Mouse (Mus musculus) layer of hippocampus, postnatal 14 days (tissue): Measurements from ENCODE around the gene Tyw1. TPM values are rescaled to one million over a fixed set of nuclear protein-coding genes. Genes with fewer than 3 reads are reported as not detected.

Experiments
- DNase-seq, 2 experiments: peaks; one replicate each; pipeline ENCODE4 v3.0.0; 2021 to 2022; ENCODE audit warnings: low spot score in 2 of 2, mixed read lengths in 1 of 2
- total RNA-seq, 2 experiments: library from RNA; stranded (reverse); gene quantifications; 2 replicates each; pipeline ENCODE4 v1.2.3; 2021

Tyw1 gene
- total RNA-seq, 2 experiments from 2014 or later: 17.3 to 18.0 TPM

- DNase-seq: no peak
Measured at GRCm38 (mm10) chr5:130313488-130313887, 58.1 kb downstream of the Tyw1 start.

DNA sequence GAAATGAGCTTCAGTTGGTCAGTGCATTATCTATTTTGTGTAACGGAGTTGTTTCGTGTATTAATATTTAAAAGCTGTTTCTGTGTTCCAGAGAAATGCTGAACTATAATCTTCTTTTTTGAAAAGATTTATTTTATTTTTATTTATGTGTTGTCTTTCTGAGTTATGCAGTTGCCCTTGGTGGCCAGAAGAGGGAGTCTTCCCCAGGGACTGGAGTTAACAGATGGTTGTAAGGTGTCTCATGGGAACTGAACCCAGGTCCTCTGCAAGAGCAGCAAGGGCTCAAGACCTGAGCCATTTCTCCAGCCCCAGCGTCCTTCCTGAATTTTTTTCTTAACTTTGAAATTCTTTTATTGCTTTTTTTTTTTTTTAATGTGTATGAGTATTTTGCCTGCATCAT, 59.5 kb downstream of the Tyw1 start:
- DNase-seq: no peak

DNA sequence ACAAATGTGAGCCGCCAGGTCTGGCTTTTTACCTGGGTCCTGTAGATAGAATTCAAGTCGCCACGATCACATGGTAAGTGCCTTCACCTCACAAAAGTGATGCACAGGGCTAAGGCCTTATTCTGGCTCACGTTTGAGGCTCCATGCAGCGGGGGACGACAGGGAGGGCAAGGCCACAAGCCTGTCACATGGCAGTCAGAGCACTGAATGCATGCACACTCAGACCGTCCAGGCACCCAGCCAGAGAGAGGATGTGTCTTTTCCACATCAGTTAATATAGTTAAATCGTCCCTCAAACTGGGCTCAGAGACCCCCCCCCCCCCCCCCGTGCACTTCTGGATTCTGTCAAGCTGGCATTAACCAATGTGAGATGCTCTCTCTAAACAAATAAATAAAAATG, 60.9 kb downstream of the Tyw1 start:
- DNase-seq: no peak

DNA sequence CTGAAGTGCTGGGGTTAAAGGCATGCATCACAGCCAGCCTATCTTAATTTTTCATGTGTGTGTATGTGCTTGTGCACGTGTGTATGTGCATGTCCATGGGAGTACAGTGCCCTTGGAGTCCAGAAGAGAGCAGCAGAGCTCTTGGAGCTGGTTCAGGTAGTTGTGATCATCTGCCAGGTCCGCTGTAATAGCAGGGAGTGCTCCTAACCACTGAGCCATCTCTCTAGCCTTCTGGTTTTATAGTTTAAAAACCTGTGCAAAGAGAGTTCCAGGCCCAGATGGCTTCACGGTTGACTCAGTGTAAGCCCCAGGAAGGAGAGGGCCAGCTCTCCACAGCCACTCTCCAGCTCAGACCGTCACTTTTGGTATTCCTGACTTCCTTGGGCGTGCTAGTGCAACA, 64.4 kb downstream of the Tyw1 start:
- DNase-seq: no peak

GRCm38 (mm10) chr5:130320485-130320884, 65.1 kb downstream of the Tyw1 start:
- peak in 1 of 2 experiments; percentile 28 for DNase-seq

DNA sequence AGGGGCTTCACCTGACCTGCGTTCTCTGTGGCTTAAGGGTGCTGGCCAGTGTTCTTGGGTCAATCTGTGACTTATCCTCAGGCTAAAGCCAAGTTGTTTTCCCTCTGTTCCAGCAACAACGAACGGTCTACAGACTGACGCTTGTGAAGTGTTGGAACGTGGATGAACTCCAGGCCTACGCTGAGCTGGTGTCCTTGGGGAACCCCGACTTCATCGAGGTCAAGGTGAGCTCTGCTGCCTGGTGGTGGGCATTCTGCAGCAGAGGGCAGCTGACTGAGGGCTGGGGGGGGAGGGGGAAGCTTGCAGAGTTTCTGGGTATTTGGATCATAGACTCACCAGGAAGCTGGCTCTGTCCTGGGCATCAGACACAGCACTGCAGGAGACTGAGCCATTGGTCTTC, 70.1 kb downstream of the Tyw1 start:
- no peak for DNase-seq

DNA sequence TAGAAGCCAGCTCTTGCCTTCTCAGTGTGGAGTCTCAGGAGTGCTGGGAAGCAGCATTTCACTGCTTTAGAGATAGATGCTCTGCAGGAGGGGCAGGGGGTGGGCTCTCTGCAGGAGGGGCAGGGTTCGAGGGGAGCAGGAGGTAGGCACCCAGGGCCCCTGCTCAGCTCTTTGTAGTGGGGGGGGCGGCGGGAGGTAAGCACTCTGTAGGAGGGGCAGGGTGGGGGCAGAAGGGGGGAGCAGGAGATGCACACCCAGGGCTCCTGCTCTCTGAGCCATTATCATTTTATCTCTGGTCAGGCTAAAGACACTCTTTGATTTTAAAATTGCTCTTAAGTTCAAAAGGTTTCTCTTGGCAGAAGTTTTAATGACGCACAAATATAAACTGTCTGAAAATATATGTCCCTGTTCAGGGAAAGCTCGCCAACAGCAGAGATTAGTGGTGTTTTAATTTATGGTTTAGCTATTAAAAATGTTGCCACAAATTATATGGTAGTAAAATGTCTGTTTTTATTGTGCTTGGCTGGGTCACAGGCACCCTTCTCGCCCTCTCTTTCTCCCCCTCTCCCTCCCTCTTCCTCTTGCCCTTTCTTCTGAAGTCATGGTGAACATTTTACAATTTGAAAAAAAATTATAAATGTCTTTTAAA, 72.3 kb downstream of the Tyw1 start:
- no peak for DNase-seq

DNA sequence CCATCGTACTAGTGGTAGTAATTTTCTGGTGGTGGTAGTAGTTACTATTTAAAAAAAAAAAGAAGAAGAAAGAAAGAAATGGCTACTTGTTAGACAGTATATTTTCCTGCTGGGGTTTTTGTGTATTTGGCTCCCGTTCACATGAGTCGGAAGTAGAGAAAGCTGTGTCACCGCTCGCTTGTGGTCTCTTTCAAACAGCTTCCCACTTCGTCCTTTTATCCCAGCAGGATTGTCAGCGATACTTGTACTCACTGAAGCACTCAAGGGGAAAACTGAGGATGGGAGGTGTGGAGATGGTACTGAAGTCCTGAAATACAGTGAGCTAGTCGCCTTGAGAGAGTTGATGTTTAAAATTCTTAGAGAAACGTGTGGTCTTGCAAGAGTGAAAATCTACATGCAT, 72.9 kb downstream of the Tyw1 start:
- no peak for DNase-seq

DNA sequence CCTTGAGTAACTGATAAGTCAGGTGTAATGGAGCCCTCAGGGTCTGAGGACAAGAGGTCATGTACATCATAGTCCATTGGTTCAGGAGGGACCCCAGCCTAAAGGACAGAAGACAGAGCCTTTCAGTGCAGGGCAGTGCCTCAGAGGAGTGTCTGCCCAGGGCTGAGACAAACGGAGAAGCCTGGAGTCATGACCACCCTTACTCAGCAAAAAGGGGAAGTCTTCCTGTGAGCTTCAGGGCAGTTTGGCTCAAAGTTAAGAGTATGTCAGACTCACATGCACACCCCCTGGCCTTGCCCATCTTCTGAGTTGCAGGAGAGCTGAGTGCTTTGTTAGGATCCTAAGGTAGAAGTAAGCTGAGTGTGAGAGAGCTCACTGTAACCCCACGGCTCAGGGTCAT, 74.5 kb downstream of the Tyw1 start:
- no peak for DNase-seq

DNA sequence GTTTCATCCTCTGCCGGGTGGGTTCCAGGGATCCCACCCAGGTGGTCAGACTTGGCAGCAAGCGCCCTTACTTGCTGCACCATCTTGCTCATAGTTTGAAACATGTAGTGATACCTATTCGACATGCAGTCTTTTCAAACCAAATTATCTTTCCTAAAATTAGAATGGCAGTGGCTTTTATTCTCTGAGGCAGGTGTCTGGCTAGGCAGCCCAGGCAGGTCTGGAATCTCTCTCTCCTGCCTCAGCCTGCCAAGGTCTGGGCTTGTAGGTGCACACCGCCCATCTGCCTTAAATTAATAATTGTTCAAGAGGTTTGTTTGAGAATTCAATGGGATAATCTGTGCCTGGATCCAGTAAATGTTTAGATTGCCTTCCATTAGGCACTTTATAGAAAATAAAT, 75.4 kb downstream of the Tyw1 start:
- no peak for DNase-seq

DNA sequence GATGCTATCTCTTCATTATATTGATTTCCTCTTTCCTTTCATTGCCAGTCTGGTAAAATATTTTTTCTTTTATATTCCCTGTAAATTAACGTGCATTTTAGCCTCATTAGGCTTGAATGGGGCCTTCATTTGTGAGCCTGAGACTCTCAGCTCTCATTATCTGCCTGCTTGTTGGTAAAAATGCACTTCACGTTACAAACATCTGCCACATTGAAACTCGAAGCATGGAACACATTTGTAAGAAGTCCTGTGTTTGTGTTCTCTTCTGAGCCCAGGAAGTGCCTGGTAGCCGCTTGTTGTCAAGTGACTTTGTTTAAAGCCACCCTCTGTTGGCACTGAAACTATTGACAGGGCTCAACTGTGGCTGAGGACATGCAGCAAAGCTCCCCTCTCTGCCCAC, 75.8 kb downstream of the Tyw1 start:
- peak in 1 of 2 experiments; percentile 26 for DNase-seq

DNA sequence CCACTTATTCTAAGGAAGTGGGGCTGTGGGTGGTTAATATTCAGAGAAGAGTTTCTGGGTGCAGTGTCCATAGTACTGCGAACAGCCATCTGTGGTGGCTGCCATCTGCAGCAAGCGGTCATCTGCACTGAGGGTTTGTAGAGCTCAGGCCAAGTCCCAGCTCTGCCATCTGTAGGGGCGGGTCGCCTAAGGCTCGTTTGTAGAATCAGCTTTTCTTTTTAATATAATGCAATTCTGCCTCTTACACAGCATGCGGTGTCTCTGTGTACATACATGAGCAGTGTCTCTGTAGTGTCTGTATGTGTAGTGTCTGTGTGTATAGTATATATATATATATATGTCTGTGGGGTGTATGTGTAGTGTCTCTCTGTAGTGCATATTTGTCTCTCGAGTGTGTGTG, 78.1 kb downstream of the Tyw1 start:
- no peak for DNase-seq

DNA sequence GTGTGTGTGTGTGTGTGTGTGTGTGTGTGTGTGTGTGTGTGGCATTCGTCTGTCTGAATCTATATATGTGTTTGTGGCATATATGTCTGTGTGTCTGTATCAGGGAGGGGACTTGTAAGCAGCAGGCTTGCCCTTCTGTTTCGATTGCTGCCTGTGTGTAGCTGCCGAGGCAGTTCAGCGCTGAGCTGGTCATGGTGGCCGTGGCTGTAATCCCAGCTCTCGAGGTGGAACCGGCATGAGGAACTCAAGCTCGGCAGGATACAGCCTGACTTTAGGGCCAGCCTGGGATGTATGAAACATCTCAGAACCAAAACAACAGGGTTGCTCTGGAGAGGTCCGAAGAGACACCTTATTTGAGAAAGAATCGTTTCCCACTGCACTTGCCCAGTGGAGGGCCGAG, 78.6 kb downstream of the Tyw1 start:
- DNase-seq: no peak

- DNase-seq: no peak
Measured at GRCm38 (mm10) chr5:130335462-130335861, 80.0 kb downstream of the Tyw1 start.

- DNase-seq: no peak
Measured at GRCm38 (mm10) chr5:130340656-130341055, 85.2 kb downstream of the Tyw1 start.

- no peak for DNase-seq
Measured at GRCm38 (mm10) chr5:130344999-130345398, 89.6 kb downstream of the Tyw1 start.

GRCm38 (mm10) chr5:130345871-130346270, 90.5 kb downstream of the Tyw1 start:
- no peak for DNase-seq

DNA sequence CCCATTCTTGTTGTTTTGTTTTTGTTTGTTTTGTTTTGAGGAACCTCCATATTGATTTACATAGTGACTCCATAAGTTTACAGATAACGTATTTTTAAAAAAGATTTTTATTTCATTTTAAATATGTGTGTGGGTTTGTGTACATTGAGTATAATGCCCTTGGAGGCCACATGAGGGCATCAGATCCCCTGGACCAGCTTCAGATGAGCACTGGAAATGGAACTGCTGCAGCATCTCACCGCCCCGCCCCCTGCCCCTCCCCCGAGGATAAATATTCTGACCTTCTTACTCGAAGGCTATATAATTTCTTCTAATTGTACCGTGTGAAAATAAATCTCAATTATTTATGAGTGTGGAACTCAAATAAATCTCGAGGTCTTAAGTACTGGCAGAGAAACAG, 99.8 kb downstream of the Tyw1 start:
- DNase-seq: no peak

- DNase-seq: no peak
Measured at GRCm38 (mm10) chr5:130363111-130363510, 107.7 kb downstream of the Tyw1 start.

DNA sequence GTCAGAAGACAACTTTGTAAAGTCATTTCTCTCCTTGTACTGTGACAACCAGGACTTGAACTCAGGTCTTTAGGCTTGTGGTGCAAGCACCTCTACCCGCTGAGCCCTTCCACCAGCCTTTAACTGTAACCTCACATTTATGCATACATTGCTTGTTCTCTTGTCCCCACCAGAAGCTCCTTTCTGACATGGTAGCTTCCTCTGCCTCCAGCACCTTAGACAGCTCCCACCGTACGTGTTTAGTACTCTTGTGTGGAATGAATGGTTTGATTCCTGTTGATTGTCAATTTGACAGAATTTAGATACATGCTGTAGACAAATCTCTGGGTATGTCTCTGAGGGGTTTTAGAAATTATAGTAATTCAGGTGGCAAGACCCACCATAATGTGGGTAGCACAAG, 108.4 kb downstream of the Tyw1 start:
- DNase-seq: no peak

GRCm38 (mm10) chr5:130368236-130368635, 112.8 kb downstream of the Tyw1 start:
- DNase-seq: no peak

- DNase-seq: no peak
Measured at GRCm38 (mm10) chr5:130369237-130369636, 113.8 kb downstream of the Tyw1 start, which contains the start of gene Caln1. TSS of gene Caln1 (plus strand) at chr5:130369455.

DNA sequence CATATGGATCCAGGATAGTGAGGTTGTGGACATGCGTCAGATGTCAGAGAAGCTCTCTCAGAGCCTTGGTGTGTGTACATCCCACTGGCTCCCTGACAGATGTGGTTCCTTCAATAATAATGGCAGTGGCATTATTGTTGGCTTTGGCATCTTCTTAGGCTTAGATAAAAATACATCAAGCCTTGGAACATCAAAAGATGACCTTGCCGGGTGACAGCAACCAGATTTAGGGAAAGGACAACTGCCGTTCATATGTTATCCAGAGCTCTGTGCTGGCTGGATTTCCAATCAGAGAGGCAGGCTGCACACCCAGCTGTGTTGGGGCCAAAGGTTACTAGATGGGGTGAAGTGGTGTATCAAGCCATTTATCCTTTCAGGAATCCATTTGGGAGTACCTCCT, 120.0 kb downstream of the Tyw1 start:
- DNase-seq: no peak
